Mouse (Mus musculus): ENCODE measurements at regions not wholly inside any gene's neighbourhood (a gene's known extent, or its start where the extent isn't known, plus 50 kb on each side); places are given as distances from the start of the nearest gene placed in this dataset.

- TF ChIP-seq SRF (IDR thresholded peaks at IDR 0.05; ENCODE audit: control insufficient read depth, insufficient read length, low read depth) (no peak), REST (IDR thresholded peaks at IDR 0.05; ENCODE audit: insufficient read depth, insufficient read length) (no peak), POLR2AphosphoS2 (IDR thresholded peaks at IDR 0.05; ENCODE audit: insufficient read length, low read depth) (no peak), E2F4 (IDR thresholded peaks at IDR 0.05; ENCODE audit: insufficient read depth) (no peak), TCF3 (IDR thresholded peaks at IDR 0.05; ENCODE audit: insufficient read length, low read depth) (no peak), MYOD1 (IDR thresholded peaks at IDR 0.05; ENCODE audit: control insufficient read depth in 1 of 3, insufficient read length in 2 of 3, low read depth in 2 of 3) (no peak), CEBPB (IDR thresholded peaks at IDR 0.05; ENCODE audit: insufficient read depth, poor library complexity, severe bottlenecking) (0 out of 2 replicates have a peak, but pooled peaks have one; percentile 1)
- Histone ChIP-seq H3K36me3 (ENCODE audit: control insufficient read depth, insufficient read depth) (no peaks in the 10 kb centered on the region), H3K4me3 (no peak overlapping the region), H3ac (ENCODE audit: control insufficient read depth, insufficient read length) (no peak overlapping the region), H3K4me2 (ENCODE audit: low read depth) (no peak overlapping the region), H3K79me2 (ENCODE audit: control insufficient read depth, insufficient read depth) (no peaks in the 10 kb centered on the region), H3K27me3 (ENCODE audit: control insufficient read depth, insufficient read depth, insufficient read length) (no peaks in the 10 kb centered on the region)
Measured at GRCm38 (mm10) chr15:52922277-52922676, 962.4 kb upstream of the Gm7489 start.

DNA sequence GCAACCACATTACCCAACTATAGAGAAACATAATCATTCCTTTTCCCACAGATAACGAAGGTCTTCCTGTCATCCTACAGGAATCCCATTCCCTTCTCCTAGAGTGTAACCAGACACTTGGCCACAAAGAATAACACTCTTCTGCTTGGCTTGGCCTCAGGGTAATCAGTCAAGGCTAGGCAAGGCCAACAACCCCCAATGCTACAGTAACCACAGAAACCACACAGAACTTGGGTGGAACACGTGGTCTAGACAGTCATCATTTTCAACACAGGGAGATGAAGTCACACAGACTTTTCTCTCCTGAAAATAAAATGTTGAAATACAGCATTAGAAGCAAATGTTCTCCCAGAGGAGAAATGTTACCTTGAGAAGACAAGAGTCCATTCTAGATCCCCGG lies 956.3 kb upstream of the Gm7489 start:
- TF ChIP-seq REST (IDR thresholded peaks at IDR 0.05; ENCODE audit: insufficient read depth, insufficient read length): no peak
- TF ChIP-seq MYOD1 (IDR thresholded peaks at IDR 0.05; ENCODE audit: control insufficient read depth in 1 of 3, insufficient read length in 2 of 3, low read depth in 2 of 3): peak in 2 of 3 experiments; percentile 3 to 55
- peak; percentile 72 for TF ChIP-seq CEBPB (IDR thresholded peaks at IDR 0.05; ENCODE audit: insufficient read depth, poor library complexity, severe bottlenecking)
- no peak for TF ChIP-seq SRF (IDR thresholded peaks at IDR 0.05; ENCODE audit: control insufficient read depth, insufficient read length, low read depth)
- TF ChIP-seq POLR2A (IDR thresholded peaks at IDR 0.05; ENCODE audit: insufficient read length, low read depth): no peak
- TF ChIP-seq E2F4 (IDR thresholded peaks at IDR 0.05; ENCODE audit: insufficient read depth): no peak
- TF ChIP-seq USF1 (IDR thresholded peaks at IDR 0.05; ENCODE audit: low read depth): peak; percentile 99
- peak; percentile 84 for TF ChIP-seq TCF12 (IDR thresholded peaks at IDR 0.05; ENCODE audit: insufficient read depth, poor library complexity, severe bottlenecking)
- TF ChIP-seq TCF3 (IDR thresholded peaks at IDR 0.05; ENCODE audit: insufficient read length, low read depth): peak; percentile 33
- peak in 1 of 3 experiments; percentile 21 for TF ChIP-seq MYOG (IDR thresholded peaks at IDR 0.05; ENCODE audit: control insufficient read depth in 1 of 3, insufficient read depth in 1 of 3, insufficient read length in 2 of 3, low read depth in 2 of 3)
- peak; percentile 69 for TF ChIP-seq MAX (IDR thresholded peaks at IDR 0.05; ENCODE audit: low read depth)

GRCm38 (mm10) chr15:52937138-52937537 lies 947.6 kb upstream of the Gm7489 start:
- TF ChIP-seq USF1 (IDR thresholded peaks at IDR 0.05; ENCODE audit: low read depth) (no peak), TCF12 (IDR thresholded peaks at IDR 0.05; ENCODE audit: insufficient read depth, poor library complexity, severe bottlenecking) (no peak), SRF (IDR thresholded peaks at IDR 0.05; ENCODE audit: control insufficient read depth, insufficient read length, low read depth) (no peak), POLR2A (IDR thresholded peaks at IDR 0.05; ENCODE audit: insufficient read length, low read depth) (no peak), CEBPB (IDR thresholded peaks at IDR 0.05; ENCODE audit: insufficient read depth, poor library complexity, severe bottlenecking) (no peak), MAX (IDR thresholded peaks at IDR 0.05; ENCODE audit: low read depth) (no peak), MYOG (IDR thresholded peaks at IDR 0.05; ENCODE audit: control insufficient read depth in 1 of 3, insufficient read depth in 1 of 3, insufficient read length in 2 of 3, low read depth in 2 of 3) (no peak), REST (IDR thresholded peaks at IDR 0.05; ENCODE audit: insufficient read depth, insufficient read length) (no peak), POLR2AphosphoS2 (IDR thresholded peaks at IDR 0.05; ENCODE audit: insufficient read length, low read depth) (no peak), TCF3 (IDR thresholded peaks at IDR 0.05; ENCODE audit: insufficient read length, low read depth) (no peak), E2F4 (IDR thresholded peaks at IDR 0.05; ENCODE audit: insufficient read depth) (no peak), MYOD1 (IDR thresholded peaks at IDR 0.05; ENCODE audit: control insufficient read depth in 1 of 3, insufficient read length in 2 of 3, low read depth in 2 of 3) (no peak)
- Histone ChIP-seq H3K4me2 (ENCODE audit: low read depth) (no peak overlapping the region), H3ac (ENCODE audit: control insufficient read depth, insufficient read length) (no peak overlapping the region), H3K4me3 (no peak overlapping the region), H3K79me2 (ENCODE audit: control insufficient read depth, insufficient read depth) (no peaks in the 10 kb centered on the region), H3K27me3 (ENCODE audit: control insufficient read depth, insufficient read depth, insufficient read length) (no peaks in the 10 kb centered on the region), H3K36me3 (ENCODE audit: control insufficient read depth, insufficient read depth) (no peaks in the 10 kb centered on the region)

More for the DNA sequence above, 956.3 kb upstream of the Gm7489 start:
- Histone ChIP-seq H3K27me3 (ENCODE audit: control insufficient read depth, insufficient read depth, insufficient read length) (no peaks in the 10 kb centered on the region), H3ac (ENCODE audit: control insufficient read depth, insufficient read length) (no peak overlapping the region), H3K4me3 (no peak overlapping the region), H3K4me2 (ENCODE audit: low read depth) (peak overlapping the region; percentile 68), H3K36me3 (ENCODE audit: control insufficient read depth, insufficient read depth) (no peaks in the 10 kb centered on the region), H3K79me2 (ENCODE audit: control insufficient read depth, insufficient read depth) (no peaks in the 10 kb centered on the region)

GRCm38 (mm10) chr15:52944592-52944991 lies 940.1 kb upstream of the Gm7489 start:
- no peaks in the 10 kb centered on the region for H3K27me3 ChIP-seq (ENCODE audit: control insufficient read depth, insufficient read depth, insufficient read length)
- no peaks in the 10 kb centered on the region for H3K36me3 ChIP-seq (ENCODE audit: control insufficient read depth, insufficient read depth)
- TF ChIP-seq TCF12 (IDR thresholded peaks at IDR 0.05; ENCODE audit: insufficient read depth, poor library complexity, severe bottlenecking) (no peak), MYOG (IDR thresholded peaks at IDR 0.05; ENCODE audit: control insufficient read depth in 1 of 3, insufficient read depth in 1 of 3, insufficient read length in 2 of 3, low read depth in 2 of 3) (no peak)
- H3K4me3 ChIP-seq: no peak overlapping the region
- H3K4me2 ChIP-seq (ENCODE audit: low read depth): no peak overlapping the region
- no peak overlapping the region for H3ac ChIP-seq (ENCODE audit: control insufficient read depth, insufficient read length)
- no peaks in the 10 kb centered on the region for H3K79me2 ChIP-seq (ENCODE audit: control insufficient read depth, insufficient read depth)

- Histone ChIP-seq H3K4me2 (ENCODE audit: low read depth) (no peak overlapping the region), H3K4me3 (no peak overlapping the region)
- TF ChIP-seq MYOG (IDR thresholded peaks at IDR 0.05; ENCODE audit: control insufficient read depth in 1 of 3, insufficient read depth in 1 of 3, insufficient read length in 2 of 3, low read depth in 2 of 3): no peak
- no peak for TF ChIP-seq SRF (IDR thresholded peaks at IDR 0.05; ENCODE audit: control insufficient read depth, insufficient read length, low read depth)
- TF ChIP-seq REST (IDR thresholded peaks at IDR 0.05; ENCODE audit: insufficient read depth, insufficient read length): no peak
- no peak for TF ChIP-seq POLR2AphosphoS2 (IDR thresholded peaks at IDR 0.05; ENCODE audit: insufficient read length, low read depth)
- no peak for TF ChIP-seq MAX (IDR thresholded peaks at IDR 0.05; ENCODE audit: low read depth)
- TF ChIP-seq USF1 (IDR thresholded peaks at IDR 0.05; ENCODE audit: low read depth): no peak
- TF ChIP-seq CEBPB (IDR thresholded peaks at IDR 0.05; ENCODE audit: insufficient read depth, poor library complexity, severe bottlenecking): no peak
- no peak for TF ChIP-seq TCF12 (IDR thresholded peaks at IDR 0.05; ENCODE audit: insufficient read depth, poor library complexity, severe bottlenecking)
- no peak for TF ChIP-seq E2F4 (IDR thresholded peaks at IDR 0.05; ENCODE audit: insufficient read depth)
- no peak for TF ChIP-seq TCF3 (IDR thresholded peaks at IDR 0.05; ENCODE audit: insufficient read length, low read depth)
- TF ChIP-seq POLR2A (IDR thresholded peaks at IDR 0.05; ENCODE audit: insufficient read length, low read depth): no peak
- no peak for TF ChIP-seq MYOD1 (IDR thresholded peaks at IDR 0.05; ENCODE audit: control insufficient read depth in 1 of 3, insufficient read length in 2 of 3, low read depth in 2 of 3)
Measured at GRCm38 (mm10) chr15:52948196-52948595, 936.5 kb upstream of the Gm7489 start.

More at GRCm38 (mm10) chr15:52948196-52948595, 936.5 kb upstream of the Gm7489 start:
- H3K36me3 ChIP-seq (ENCODE audit: control insufficient read depth, insufficient read depth): no peaks in the 10 kb centered on the region
- no peaks in the 10 kb centered on the region for H3K27me3 ChIP-seq (ENCODE audit: control insufficient read depth, insufficient read depth, insufficient read length)
- H3ac ChIP-seq (ENCODE audit: control insufficient read depth, insufficient read length): no peak overlapping the region
- H3K79me2 ChIP-seq (ENCODE audit: control insufficient read depth, insufficient read depth): no peaks in the 10 kb centered on the region
